Mouse (Mus musculus) neutrophil, adult 5-6 weeks (primary cell): ENCODE data around the gene Wfdc11. TPM values are rescaled to one million over a fixed set of nuclear protein-coding genes. Genes with fewer than 3 reads are reported as not detected.
"Not testable (repeated sequence)": the region's sequence is repeated elsewhere in the genome, so short reads cannot be mapped to it uniquely, and the experiment has no call there.

Experiments used
- ATAC-seq: fragments of 151-379, 151-347 bp; 2 replicates; pipeline ENCODE4 v1.8.0; 2017; ENCODE audit warnings: mild to moderate bottlenecking, moderate TSS enrichment; ENCODE audit not compliant: insufficient number of reproducible peaks, poor library complexity, low FRiP score, severe bottlenecking; ENCODE audit errors: extremely low read depth
- total RNA-seq: library from RNA; stranded (forward); fragments of 200-1000 nt; gene quantifications from 2 replicates; pipeline ENCODE4 v1.2.3, GENCODE M21; 2017

The Wfdc11 gene
- total RNA-seq: not detected in 2 replicates

- ATAC-seq: no peak
Measured at GRCm38 (mm10) chr2:164673987-164674386, at the start of gene Wfdc11. Wfdc11 (minus strand) TSS chr2:164674087.

DNA sequence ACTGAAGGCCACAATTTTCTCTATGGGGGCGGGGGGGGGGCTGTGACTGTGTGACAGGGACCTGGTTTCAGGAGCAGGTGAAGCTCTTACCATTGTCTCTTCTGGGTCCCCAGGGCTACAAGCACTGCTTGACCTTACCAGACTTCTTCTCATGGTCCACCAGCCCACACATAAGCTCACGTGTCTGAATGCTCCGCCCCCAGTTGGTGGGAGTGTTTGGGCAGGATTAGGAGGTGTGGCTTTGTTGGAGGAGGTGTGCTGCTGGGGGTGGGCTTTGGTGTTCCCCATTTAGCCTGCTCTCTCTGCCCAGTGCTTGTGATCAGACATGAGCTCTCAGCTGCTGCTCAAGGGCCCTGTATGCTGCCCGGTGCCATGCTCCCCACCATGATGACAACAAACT lies 49.4 kb upstream of the Wfdc11 start:
- ATAC-seq: no peak

DNA sequence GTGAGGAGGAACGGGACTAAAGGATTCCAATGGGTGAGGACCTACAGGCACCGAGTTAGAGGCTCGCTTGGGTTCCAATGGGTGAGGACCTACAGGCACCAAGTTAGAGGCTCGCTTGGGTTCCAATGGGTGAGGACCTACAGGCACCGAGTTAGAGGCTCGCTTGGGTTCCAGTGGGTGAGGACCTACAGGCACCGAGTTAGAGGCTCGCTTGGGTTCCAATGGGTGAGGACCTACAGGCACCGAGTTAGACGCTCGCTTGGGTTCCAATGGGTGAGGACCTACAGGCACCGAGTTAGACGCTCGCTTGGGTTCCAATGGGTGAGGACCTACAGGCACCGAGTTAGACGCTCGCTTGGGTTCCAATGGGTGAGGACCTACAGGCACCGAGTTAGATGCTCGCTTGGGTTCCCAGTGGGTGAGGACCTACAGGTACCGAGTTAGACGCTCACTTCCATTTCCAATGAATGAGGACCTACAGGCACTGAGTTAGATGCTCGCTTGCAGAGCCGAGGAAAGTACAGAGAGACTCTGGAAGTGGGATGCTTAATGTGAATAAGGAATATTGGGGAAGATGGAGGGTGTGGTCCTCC lies 42.4 kb upstream of the Wfdc11 start:
- ATAC-seq: not testable (repeated sequence)

DNA sequence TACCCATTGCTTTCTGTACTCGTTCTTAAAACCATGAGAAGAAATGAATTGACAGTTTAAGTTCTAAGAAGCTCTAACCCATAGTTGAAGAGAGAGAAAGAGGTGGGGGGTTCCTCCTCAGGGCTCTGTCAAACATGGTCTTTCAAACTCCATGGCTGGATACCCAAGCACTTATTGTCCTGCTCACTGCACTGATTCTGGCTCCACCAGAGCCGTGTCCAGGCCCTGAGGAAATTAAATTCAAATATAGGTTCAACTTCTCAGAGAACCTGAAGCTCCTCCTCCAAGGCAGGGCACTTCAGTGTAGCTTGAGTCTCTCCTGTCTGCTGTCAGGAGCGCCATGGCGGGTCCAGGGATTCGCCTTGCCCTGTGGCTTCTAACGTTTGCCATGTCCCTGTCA lies 41.1 kb upstream of the Wfdc11 start, which contains the start of gene Spint5:
Gene Spint5, plus strand, starts transcription at position 301 of the 400 bp plus-strand sequence.
- no peak for ATAC-seq

DNA sequence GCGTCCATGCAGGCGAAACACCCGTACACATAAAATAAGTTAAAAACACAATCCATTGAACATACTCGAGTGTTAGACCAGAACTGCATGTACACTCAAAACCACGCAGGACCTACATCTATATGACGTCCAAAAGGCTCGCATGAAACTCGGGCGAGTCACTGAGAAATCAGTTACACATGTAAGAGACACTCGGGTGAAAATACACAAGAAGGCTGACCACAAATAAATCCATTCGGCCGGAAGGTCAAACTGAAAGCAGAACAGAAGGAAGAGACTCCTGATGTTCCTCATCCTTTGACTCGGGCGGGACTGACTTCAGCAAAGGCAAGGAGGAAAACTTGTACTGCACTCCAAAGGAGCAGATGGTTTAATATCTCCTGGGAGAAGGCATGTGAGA lies 32.1 kb upstream of the Wfdc11 start:
- ATAC-seq: no peak

GRCm38 (mm10) chr2:164705328-164705727 lies 31.4 kb upstream of the Wfdc11 start:
- no peak for ATAC-seq

DNA sequence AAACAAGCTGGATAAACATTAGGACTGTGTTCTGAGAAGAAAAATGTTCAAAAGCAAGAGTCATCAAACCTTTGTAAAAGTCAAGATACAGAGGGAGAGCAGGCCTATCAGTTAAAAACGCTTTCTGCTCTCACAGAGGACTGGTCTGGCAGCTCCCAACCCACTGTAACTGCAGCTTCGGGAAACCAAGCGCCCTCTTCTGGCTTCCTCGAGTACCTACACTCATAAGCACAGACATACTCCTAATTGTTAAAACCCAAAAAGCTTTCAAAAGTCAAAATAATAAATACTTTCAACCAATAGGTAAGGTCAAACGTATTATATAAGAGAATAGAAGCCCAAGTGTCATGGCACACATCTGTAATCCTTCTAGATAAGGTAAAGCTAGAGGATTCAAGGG lies 30.3 kb upstream of the Wfdc11 start:
- ATAC-seq: no peak

DNA sequence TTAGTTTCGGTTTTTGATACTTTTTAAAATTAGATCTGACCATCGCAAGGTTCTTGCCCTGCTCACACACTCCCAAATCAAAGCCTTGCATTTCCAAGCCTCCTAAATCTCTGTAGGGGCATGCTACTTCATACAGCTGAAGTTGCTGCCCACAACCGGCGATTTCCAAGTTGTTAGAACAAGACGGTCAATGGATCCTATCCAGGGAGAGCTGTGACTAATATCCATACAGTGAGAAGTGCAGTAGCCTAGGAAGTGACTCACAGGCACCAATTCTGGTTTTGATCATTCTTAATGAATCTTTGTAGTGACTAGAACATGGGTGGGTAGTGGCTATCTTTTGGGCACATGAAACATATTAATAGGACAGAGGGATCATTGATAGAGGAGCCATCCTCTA lies 27.9 kb upstream of the Wfdc11 start:
- no peak for ATAC-seq

DNA sequence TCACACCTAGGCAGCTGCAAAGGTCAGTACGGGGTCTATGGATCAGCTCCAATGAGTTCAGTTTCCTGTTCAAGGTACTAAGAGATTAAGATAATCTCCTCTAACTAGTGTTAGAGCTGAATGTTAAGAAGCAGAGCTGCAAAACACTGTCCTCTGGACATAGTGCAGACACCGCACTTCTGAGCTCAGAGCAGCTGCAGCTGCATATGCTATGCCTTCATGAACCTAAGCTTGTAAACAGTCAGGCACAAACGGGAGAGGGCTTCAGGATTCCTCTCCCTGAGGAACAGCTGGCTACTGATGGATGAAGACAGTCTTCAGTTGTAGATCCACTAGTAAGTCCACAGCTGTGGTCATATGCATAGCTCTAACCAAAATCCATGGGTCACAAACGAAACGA lies 27.1 kb upstream of the Wfdc11 start:
- no peak for ATAC-seq

DNA sequence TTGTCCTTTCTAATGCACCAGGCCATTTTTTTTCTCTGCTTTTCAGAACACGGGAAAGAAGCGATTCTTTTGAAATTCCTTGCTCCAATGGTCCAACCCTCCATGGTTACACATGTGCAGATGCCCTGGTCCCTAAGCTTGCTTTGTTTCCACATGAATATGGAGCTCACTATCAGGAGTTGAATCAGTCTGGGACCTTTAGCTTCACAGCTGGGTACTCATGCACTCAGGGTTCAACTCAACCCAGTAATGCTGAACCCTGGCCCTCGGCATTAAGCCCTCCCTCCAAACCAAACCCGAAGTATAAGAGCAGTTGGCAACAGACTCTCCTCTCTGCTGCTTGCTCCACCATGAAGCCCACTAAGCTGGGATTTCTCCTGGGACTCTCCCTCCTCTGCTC lies 24.3 kb upstream of the Wfdc11 start, which contains the start of gene Spint4:
Gene Spint4, plus strand, starts transcription at position 301 of the 400 bp plus-strand sequence.
- no peak for ATAC-seq

- no peak for ATAC-seq
Measured at GRCm38 (mm10) chr2:164684807-164685206, 10.9 kb upstream of the Wfdc11 start, which contains the start of gene Wfdc13. Wfdc13 (plus strand) TSS chr2:164685107.

- ATAC-seq: peak; percentile 73
Measured at GRCm38 (mm10) chr2:164679906-164680305, 6.0 kb upstream of the Wfdc11 start.

- peak; percentile 84 for ATAC-seq
Measured at GRCm38 (mm10) chr2:164678848-164679625, 5.2 kb upstream of the Wfdc11 start.

DNA sequence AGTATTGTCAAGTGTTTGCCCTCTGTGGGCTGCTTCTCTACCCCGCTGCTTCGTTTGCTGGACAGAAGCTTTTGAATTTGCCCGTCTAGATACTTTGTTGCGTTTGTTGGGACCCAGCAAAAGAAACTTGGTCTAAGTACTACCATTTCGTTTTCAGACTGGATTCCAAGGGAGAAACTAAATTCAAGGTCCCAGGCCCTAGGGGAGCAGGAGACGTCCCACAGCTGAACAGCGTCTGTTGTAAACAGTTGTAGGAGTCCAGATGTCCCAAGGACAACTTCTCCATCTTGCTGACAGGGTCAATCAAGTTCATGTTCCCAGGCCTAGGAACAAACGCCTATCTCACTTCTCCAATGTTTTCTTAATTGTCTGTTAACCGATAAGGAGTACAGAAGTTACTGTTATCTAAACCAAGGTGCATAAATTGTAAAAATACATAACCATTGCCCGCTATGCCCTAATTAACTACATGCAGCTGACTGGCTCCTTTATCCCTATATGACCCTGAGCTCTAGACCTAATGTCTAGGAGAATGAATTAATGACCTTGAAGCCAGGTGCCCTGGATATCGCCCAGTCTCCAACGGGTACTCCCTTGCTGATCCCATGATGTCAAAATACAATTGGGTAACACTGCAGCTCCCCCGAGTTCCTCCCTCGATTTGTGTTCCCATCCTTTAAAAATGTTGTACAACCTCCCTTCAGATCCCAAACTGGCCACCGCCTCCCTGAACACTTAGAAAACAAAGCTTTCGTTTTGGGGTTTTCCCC lies 3.2 kb upstream of the Wfdc11 start:
- ATAC-seq: no peak

DNA sequence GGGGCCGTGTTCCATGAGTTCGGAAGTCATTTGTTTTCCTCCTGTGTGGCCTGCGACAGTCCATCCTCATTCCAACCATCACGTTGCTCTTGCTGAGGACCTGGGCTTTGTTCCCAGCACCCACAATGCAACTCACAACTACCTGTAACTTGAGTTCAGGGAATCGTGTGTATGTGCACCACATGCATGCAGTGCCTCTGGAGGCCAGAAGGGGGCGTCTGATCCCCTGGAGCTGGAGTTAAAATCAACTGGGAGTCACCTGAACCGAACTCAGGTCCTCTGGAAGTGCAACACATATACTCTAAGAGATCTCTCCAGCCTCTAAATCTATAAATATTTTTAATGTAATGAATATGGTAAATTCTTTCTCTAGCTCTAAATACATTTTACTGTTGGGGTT lies 2.2 kb upstream of the Wfdc11 start:
- ATAC-seq: no peak

DNA sequence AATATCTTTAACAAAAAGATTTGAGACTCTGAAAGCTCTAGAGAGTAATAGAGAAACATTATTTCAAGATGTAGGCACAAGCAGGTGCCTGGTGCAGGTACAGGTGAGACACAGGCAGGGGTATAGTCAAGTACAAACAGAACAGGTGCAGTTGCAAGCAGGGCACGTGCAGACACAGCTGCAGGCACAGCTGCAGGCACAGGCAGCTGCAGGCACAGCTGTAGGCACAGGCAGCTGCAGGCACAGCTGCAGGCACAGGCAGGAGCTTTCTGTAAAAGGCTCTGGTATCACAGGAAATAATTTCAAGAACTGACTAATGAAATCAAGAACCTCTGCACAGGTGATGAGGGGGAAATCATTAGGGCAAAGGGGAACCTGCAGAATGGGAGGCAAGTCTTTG lies 2.9 kb downstream of the Wfdc11 start:
- ATAC-seq: no peak

DNA sequence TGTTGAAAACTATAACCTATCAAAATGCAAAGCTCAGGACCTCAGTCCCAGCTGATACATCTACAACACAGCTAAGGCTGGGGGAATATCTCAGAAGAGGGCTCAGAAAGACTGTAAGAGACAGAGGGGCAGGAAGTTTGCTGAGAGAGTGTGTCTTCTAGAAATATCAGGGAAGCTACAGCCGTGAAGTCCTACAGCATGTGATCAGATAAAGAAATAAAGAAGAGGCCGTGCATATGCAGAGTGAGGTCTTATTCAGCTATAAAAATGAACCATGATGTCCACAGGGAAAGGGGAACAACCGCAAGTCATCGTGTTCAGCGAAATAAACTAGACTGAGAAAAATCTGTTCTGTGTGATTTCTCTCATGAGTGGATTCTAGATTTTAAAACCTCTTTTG lies 3.6 kb downstream of the Wfdc11 start:
- no peak for ATAC-seq

- no peak for ATAC-seq
Measured at GRCm38 (mm10) chr2:164664851-164665250, 9.0 kb downstream of the Wfdc11 start.

DNA sequence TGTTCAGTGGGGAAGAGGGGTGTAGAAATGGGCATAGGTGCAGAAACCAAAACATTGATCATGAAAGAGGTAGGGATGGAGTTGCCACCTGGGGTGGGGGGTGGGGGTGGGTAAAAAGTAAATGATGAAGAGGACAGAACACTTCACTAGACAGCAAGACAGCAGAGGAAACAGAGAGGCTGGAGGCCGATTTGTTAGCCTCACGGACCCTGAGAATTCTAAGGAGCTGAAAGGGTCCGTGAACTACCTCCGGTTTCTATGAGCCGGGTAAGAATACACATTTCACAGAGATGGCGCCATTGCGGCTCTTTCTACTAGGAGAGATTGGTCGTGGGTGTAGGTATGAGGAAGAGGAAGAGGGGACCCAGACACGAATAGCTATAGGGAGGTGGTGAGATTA lies 17.4 kb downstream of the Wfdc11 start, which contains the start of gene Wfdc9:
Gene Wfdc9, minus strand, starts transcription at position 101 of the 400 bp plus-strand sequence.
- ATAC-seq: no peak

GRCm38 (mm10) chr2:164655858-164656257 lies 18.0 kb downstream of the Wfdc11 start, which contains the start of gene Wfdc10:
Wfdc10 (plus strand) TSS chr2:164656046.
- ATAC-seq: peak; percentile 92
